Mouse (Mus musculus) kidney, adult 2 months (tissue): Measurements from ENCODE around the gene Epo.

Source experiments
- CTCF ChIP-seq: fragments of 200-500 bp; conservative IDR thresholded peaks from 2 replicates; pipeline ENCODE4 v1.5.1; 2011; ENCODE audit warnings: low read depth, mild to moderate bottlenecking, control low read depth, low read length, moderate library complexity, mixed read lengths; ENCODE audit not compliant: insufficient read depth, insufficient read length
- POLR2A ChIP-seq: fragments of 200-500 bp; IDR thresholded peaks from one replicate; pipeline ENCODE4 v1.6.1; 2011; ENCODE audit warnings: low read depth, low read length, control low read depth

- TF ChIP-seq POLR2A, result no peak
- no peak for TF ChIP-seq CTCF
Measured at GRCm38 (mm10) chr5:137474351-137474750, 58.7 kb downstream of the Epo start.
